Mouse (Mus musculus): ENCODE measurements at regions not wholly inside any gene's neighbourhood (a gene's known extent, or its start where the extent isn't known, plus 50 kb on each side); places are given as distances from the start of the nearest gene placed in this dataset.

DNA sequence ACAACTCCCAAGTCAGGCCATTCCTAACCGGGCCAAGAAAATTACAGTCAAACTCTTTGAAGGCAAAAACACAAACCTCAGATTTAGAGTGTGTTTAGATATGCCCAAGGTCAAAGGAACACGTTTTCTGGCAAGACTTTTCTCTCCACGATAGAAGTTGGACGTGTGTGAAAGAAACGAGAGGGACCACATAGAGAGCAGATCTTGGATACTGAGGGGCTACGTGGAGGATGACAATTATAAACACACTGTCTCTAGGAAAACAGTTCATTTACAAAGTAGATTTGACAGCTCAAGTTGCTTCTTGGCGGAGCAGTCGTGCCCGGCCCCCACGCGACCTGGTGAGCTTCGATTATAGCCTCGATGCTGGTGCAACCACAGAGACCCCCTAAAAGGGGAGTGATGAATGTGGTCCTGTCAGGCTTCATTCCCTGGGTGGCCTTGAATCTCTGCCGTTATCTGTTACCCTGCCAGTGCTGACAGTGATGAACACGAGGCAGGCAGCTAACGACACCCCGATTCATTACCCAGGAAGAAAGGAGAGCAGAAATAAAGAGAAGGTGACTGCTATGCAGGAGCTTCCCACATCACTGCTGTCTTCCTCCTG, 187.4 kb upstream of the Noct start:
- Histone ChIP-seq H3K4me1 (replicated peaks) (no peaks in the 10 kb centered on the region), H3K9me3 (replicated peaks) (no peaks in the 10 kb centered on the region), H3K27me3 (no peaks in the 10 kb centered on the region), H3K4me2 (no peak overlapping the region), H3K27ac (no peak overlapping the region), H3K36me3 (no peaks in the 10 kb centered on the region), H3K4me3 (replicated peaks) (no peak overlapping the region), H3K9ac (no peak overlapping the region)
- WGBS (ENCODE audit: insufficient replicate concordance): 64% methylated on average over 17 of the region's 17 CpGs
- DNase-seq (no peak), ATAC-seq (ENCODE audit: low read depth) (no peak)

DNA sequence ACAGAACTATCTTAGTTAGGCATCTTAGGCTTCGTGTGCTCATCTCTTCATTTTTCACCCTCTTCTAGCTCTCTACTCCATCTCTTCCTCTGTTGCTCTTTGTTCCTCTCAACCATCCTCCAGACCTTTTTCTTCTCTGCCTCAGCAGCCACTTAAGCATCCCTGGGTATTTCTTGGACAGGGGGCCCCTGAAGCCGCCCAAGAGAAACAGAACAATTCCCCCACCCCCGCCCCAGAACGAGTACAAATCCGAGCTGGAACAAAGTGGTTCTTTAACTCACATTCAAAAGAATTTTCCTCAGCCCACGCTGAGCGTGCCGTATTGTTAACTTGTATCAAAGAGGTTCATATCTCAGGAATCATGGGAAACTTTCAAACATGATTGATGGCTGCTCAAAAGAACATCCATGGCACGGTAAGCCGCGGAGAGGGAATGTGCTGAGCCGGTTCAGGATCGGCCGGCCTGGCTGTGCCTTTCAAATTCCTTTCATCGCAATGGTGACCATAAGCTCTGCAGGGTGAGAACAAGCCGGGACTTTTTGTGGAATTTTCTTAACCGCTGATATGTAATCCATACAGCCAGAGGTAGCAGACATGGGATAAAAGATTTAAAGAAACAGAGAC, 181.9 kb upstream of the Noct start:
- 68% methylated on average over 17 of the region's 17 CpGs for WGBS (ENCODE audit: insufficient replicate concordance)
- H3K4me3 ChIP-seq (replicated peaks): no peak overlapping the region
- ATAC-seq (ENCODE audit: low read depth): no peak
- no peak overlapping the region for H3K27ac ChIP-seq
- H3K4me2 ChIP-seq: no peak overlapping the region
- no peak for DNase-seq
- H3K4me1 ChIP-seq (replicated peaks): no peaks in the 10 kb centered on the region
- H3K9me3 ChIP-seq (replicated peaks): no peaks in the 10 kb centered on the region
- H3K9ac ChIP-seq: no peak overlapping the region
- no peaks in the 10 kb centered on the region for H3K36me3 ChIP-seq
- H3K27me3 ChIP-seq: no peaks in the 10 kb centered on the region

DNA sequence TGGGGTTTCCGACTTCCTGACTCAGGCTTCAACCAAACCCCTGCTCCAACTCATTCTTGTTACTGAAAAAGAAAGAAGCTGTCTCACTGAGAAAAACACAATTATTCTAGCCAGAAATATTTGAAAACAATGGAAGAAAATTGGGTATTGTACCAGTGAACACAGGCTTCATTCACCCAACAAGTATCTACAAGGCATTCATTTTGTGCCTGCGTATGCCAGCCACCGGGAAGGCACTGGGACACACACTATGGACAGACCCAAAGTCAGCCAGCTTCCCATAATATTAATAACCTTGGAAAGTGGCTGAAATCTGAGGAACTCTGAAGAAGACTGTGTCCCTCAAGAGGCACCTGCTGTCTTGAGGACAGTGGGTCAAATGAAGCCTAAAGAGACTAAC, 175.5 kb upstream of the Noct start:
- DNase-seq (no peak), ATAC-seq (ENCODE audit: low read depth) (no peak)
- H3K27ac ChIP-seq: no peak overlapping the region
- no peak overlapping the region for H3K9ac ChIP-seq
- no peaks in the 10 kb centered on the region for H3K9me3 ChIP-seq (replicated peaks)
- H3K4me1 ChIP-seq (replicated peaks): no peaks in the 10 kb centered on the region
- 78% methylated on average over 3 of the region's 3 CpGs for WGBS (ENCODE audit: insufficient replicate concordance)
- H3K27me3 ChIP-seq: no peaks in the 10 kb centered on the region
- no peaks in the 10 kb centered on the region for H3K36me3 ChIP-seq
- H3K4me2 ChIP-seq: no peak overlapping the region
- H3K4me3 ChIP-seq (replicated peaks): no peak overlapping the region

DNA sequence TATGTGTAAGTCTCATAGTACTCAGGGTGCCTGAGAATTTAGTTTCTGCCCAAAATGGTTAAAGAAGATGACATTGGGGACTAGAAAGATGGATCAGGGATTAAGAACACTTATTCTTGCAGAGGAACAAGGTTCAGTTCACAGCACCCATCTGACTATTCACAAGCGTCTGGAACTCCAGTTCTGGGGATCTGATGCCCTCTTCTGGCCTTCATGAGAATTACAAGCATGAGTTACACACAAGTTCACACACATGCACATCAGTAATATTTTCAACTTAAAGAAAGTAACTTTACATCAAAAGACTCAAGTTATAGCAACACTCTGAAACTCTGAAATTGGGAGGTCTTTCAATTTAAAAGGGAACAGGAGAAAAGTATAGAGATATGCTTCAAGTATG, 174.1 kb upstream of the Noct start:
- no peaks in the 10 kb centered on the region for H3K9me3 ChIP-seq (replicated peaks)
- ATAC-seq (ENCODE audit: low read depth) (no peak), DNase-seq (no peak)
- H3K4me1 ChIP-seq (replicated peaks): no peaks in the 10 kb centered on the region
- no peak overlapping the region for H3K9ac ChIP-seq
- H3K27me3 ChIP-seq: no peaks in the 10 kb centered on the region
- H3K4me3 ChIP-seq (replicated peaks): no peak overlapping the region
- H3K4me2 ChIP-seq: no peak overlapping the region
- WGBS (ENCODE audit: insufficient replicate concordance): 57% methylated on average over 1 of the region's 1 CpGs
- H3K36me3 ChIP-seq: no peaks in the 10 kb centered on the region
- H3K27ac ChIP-seq: no peak overlapping the region

DNA sequence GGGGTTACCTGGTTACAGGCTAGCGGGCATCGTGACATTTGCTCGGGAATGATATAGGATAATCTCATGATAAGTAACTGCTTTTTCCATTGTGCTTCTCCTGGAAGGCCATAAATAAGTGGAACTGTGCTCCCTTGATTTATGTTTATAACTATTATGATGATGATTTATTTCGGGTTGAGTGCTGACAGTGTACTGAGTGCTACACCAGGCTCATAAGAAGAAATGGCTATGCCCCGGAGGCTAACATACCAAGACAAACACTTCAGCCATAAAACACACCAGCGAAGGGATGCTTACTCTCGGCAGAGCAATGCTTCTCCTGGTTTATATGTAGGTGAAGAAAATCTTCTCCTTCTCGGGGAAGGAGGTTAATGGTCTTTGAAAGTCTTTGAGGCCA, 169.2 kb upstream of the Noct start:
- Histone ChIP-seq H3K36me3 (no peaks in the 10 kb centered on the region), H3K9me3 (replicated peaks) (no peaks in the 10 kb centered on the region), H3K9ac (no peak overlapping the region), H3K4me1 (replicated peaks) (no peaks in the 10 kb centered on the region), H3K4me3 (replicated peaks) (no peak overlapping the region), H3K27me3 (no peaks in the 10 kb centered on the region), H3K4me2 (no peak overlapping the region), H3K27ac (no peak overlapping the region)
- 73% methylated on average over 8 of the region's 8 CpGs for WGBS (ENCODE audit: insufficient replicate concordance)
- DNase-seq: no peak
- no peak for ATAC-seq (ENCODE audit: low read depth)

DNA sequence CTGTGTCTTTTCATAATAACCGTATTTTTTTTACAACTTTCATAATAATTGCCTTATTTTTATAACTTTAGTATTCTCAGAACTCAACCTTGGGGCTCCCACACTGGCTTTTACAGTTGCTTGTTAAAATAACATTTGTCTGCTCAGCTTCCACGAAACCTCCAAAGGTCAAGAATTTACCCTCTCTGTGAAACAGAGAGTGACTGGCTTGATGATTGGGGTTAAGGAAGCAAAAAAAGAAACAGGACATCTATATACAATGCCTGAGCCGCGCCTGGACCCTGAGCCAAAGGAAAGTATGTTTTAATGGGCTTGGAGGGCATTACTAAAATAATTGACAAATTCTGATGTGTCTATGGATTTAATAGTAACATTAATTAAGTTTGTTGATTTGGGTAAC, 160.0 kb upstream of the Noct start:
- Histone ChIP-seq H3K4me1 (replicated peaks) (no peaks in the 10 kb centered on the region), H3K27ac (no peak overlapping the region), H3K4me3 (replicated peaks) (no peak overlapping the region), H3K36me3 (no peaks in the 10 kb centered on the region), H3K4me2 (no peak overlapping the region), H3K9ac (no peak overlapping the region), H3K9me3 (replicated peaks) (no peaks in the 10 kb centered on the region), H3K27me3 (no peaks in the 10 kb centered on the region)
- no peak for ATAC-seq (ENCODE audit: low read depth)
- WGBS (ENCODE audit: insufficient replicate concordance): 57% methylated on average over 4 of the region's 4 CpGs
- DNase-seq: no peak

DNA sequence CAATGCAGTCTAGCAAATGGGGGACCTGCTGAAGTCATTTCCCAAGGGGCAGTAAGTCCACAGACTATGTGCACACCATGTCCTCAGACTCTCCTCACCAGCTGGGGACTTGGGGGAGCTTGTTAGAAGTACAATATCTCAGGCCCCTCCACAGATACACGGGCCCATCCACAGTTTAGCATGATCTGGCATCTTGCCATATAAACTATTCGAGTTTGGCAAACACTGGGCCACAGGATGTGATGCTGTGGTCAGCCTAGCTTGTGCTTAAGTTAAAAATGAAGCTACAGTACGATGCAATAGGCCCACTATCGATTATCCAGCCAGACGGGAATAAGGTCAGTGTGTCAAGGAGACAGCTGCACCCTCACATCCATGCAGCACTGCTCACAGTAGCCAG, 157.9 kb upstream of the Noct start:
- DNase-seq (no peak), ATAC-seq (ENCODE audit: low read depth) (no peak)
- no peak overlapping the region for H3K27ac ChIP-seq
- no peaks in the 10 kb centered on the region for H3K36me3 ChIP-seq
- no peaks in the 10 kb centered on the region for H3K27me3 ChIP-seq
- H3K4me3 ChIP-seq (replicated peaks): no peak overlapping the region
- no peaks in the 10 kb centered on the region for H3K4me1 ChIP-seq (replicated peaks)
- H3K9ac ChIP-seq: no peak overlapping the region
- 38% methylated on average over 5 of the region's 5 CpGs for WGBS (ENCODE audit: insufficient replicate concordance)
- no peaks in the 10 kb centered on the region for H3K9me3 ChIP-seq (replicated peaks)
- H3K4me2 ChIP-seq: no peak overlapping the region

DNA sequence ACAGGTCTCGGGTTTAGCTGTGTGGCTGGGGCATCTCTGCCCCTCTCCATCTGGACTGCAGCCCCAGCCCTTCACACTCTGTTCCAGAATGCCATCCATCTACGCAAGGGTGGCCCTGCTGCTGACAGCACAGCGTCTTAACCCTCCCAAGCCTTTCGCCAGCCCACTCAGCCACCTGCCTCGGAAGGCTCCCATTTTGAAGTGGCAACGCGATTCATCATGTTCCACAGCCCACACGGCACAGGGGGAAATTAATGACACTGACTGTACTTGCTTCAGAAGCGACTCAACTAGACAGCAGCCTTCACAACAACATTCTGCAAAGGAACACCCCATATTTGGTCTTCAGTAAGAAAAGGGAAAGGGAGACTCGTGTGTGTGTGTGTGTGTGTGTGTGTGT, 151.8 kb upstream of the Noct start:
- no peak overlapping the region for H3K4me3 ChIP-seq (replicated peaks)
- no peaks in the 10 kb centered on the region for H3K27me3 ChIP-seq
- no peaks in the 10 kb centered on the region for H3K4me1 ChIP-seq (replicated peaks)
- DNase-seq: no peak
- H3K27ac ChIP-seq: no peak overlapping the region
- no peaks in the 10 kb centered on the region for H3K36me3 ChIP-seq
- WGBS (ENCODE audit: insufficient replicate concordance): 66% methylated on average over 10 of the region's 10 CpGs
- H3K9ac ChIP-seq: no peak overlapping the region
- ATAC-seq (ENCODE audit: low read depth): no peak
- no peaks in the 10 kb centered on the region for H3K9me3 ChIP-seq (replicated peaks)
- H3K4me2 ChIP-seq: no peak overlapping the region

DNA sequence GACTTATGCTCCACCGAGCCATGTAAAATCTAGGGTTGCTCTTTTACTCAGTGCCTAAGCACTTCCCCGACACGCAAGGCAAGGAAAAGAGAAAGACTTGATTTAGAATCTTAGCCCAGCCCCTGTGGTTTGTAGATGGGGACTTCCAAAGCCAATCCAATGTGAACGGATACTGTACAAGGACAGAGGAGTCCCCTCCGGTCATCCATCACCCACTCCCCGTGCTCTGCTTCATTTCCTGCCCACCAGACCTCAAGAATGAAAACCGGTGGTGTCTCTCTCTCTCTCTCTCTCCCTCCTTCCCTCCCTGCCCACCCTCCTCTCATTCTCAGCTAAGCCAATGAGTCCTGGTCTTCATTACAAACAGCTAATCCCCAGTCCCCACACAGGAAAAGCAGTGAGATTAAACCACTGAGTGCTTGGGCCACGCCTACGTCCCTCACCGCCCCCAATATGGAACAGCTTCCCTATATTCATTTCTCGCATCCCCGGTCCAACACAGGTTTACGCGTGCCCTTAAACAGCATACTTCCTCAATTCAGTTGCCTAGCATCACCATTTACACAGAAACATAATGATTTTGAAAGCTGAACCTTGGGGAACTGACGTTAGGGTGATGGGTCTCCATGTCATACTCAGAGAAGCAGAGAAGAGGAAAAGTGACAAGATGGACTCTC, 151.1 kb upstream of the Noct start:
- Histone ChIP-seq H3K4me1 (replicated peaks) (no peaks in the 10 kb centered on the region), H3K4me2 (no peak overlapping the region), H3K4me3 (replicated peaks) (no peak overlapping the region), H3K27ac (no peak overlapping the region), H3K36me3 (no peaks in the 10 kb centered on the region), H3K9ac (no peak overlapping the region), H3K9me3 (replicated peaks) (no peaks in the 10 kb centered on the region), H3K27me3 (no peaks in the 10 kb centered on the region)
- WGBS (ENCODE audit: insufficient replicate concordance): 44% methylated on average over 15 of the region's 15 CpGs
- no peak for ATAC-seq (ENCODE audit: low read depth)
- DNase-seq: no peak

DNA sequence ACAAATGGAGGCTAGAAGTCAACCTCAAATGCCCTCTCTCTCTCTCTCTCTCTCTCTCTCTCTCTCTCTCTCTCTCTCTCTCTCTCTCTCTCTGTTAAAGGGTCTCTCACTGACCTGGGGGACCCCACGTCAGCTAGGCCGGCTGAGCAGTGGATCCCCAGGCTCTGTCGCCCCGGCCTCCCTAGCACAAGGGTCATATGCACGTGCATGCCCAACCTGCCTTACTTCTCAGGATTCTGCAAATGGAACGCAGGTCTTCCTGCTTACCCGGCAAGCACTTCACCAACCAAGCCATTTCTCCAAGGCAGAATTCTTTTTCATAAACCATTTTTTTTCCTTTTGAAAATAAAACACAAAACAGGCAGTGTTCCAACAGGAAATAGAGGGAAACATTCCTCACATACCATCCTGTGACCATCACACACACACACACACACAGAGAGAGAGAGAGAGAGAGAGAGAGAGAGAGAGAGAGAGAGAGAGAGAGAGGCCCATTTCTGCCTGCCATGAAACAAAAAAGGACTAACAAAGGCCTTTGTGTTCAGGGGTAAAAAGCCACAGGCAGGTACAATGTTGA, 150.4 kb upstream of the Noct start:
- no peak overlapping the region for H3K27ac ChIP-seq
- H3K9me3 ChIP-seq (replicated peaks): no peaks in the 10 kb centered on the region
- no peak overlapping the region for H3K9ac ChIP-seq
- H3K27me3 ChIP-seq: no peaks in the 10 kb centered on the region
- DNase-seq: no peak
- no peak overlapping the region for H3K4me2 ChIP-seq
- H3K36me3 ChIP-seq: no peaks in the 10 kb centered on the region
- 66% methylated on average over 7 of the region's 7 CpGs for WGBS (ENCODE audit: insufficient replicate concordance)
- H3K4me1 ChIP-seq (replicated peaks): no peaks in the 10 kb centered on the region
- no peak for ATAC-seq (ENCODE audit: low read depth)
- no peak overlapping the region for H3K4me3 ChIP-seq (replicated peaks)

DNA sequence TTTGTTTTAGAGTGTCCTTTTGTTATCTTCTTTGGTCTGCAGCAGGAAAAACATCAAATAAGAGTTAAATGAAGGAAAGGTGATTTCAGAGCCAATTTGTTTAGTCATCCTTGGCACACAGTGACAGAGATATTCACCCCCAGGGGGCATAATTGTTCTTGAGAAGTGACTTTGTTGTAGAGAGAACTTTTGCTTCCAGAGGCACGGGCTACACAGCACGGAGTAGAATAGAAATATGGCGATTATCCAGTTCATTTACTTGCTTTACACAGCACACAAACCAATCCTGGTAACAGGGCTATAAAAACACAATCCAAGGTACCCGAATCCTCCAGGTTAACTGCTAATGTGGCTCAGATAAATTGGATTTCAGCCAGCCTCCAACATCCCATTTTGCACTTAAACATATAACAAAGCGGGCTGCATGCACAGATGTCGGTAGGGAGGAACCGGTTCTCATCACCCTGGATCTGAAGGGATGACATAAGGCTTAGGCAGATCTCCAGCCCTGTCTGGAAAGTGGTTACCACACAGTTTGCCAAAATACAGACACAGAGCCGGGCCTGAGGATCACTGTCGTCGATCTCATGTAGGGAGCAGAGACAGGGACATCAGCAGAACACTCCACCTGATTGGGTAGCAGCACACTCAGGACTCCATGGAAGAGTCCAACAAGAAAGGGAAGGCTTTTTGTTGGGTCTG, 148.9 kb upstream of the Noct start:
- Histone ChIP-seq H3K27me3 (no peaks in the 10 kb centered on the region), H3K27ac (no peak overlapping the region), H3K4me1 (replicated peaks) (no peaks in the 10 kb centered on the region), H3K36me3 (no peaks in the 10 kb centered on the region), H3K9ac (no peak overlapping the region), H3K9me3 (replicated peaks) (no peaks in the 10 kb centered on the region), H3K4me2 (no peak overlapping the region), H3K4me3 (replicated peaks) (no peak overlapping the region)
- 62% methylated on average over 10 of the region's 10 CpGs for WGBS (ENCODE audit: insufficient replicate concordance)
- no peak for DNase-seq
- no peak for ATAC-seq (ENCODE audit: low read depth)
